Mouse (Mus musculus): ENCODE results near the gene Psmb1. TPM values are rescaled to one million over a fixed set of nuclear protein-coding genes. Genes with fewer than 3 reads are reported as not detected.

Gene Psmb1
- polyA plus RNA-seq, 1 experiment: 158 TPM

- no peak within 1 kb of the TSS; the same call in 1 of the 2 replicates for H3K27ac ChIP-seq (ENCODE audit: insufficient read depth, low read length)
- peaks cover 4% of the 10 kb centered on the region; the same call in 1 of the 2 replicates for H3K4me1 ChIP-seq (ENCODE audit: control insufficient read depth, insufficient read depth, low read length)
- peak within 1 kb of the TSS; percentile 42 for H3K4me3 ChIP-seq (ENCODE audit: insufficient read depth, low read length)
- no peak for TF ChIP-seq CTCF (IDR thresholded peaks at IDR 0.05; ENCODE audit: extremely low read depth, insufficient read depth, low read length)
- peak; percentile 72 for TF ChIP-seq POLR2A (IDR thresholded peaks at IDR 0.05; ENCODE audit: extremely low read depth, insufficient read depth, low read length)
Observed at GRCm38 (mm10) chr17:15526986-15527810, 27.6 kb upstream of the Psmb1 start, which contains the start of gene Pdcd2. TSS of gene Pdcd2 (minus strand) at chr17:15527301.

- Histone ChIP-seq H3K4me1 (ENCODE audit: control insufficient read depth, insufficient read depth, low read length) (peaks cover 4% of the 10 kb centered on the region; the same call in 1 of the 2 replicates), H3K4me3 (ENCODE audit: insufficient read depth, low read length) (peak overlapping the region; percentile 42), H3K27ac (ENCODE audit: insufficient read depth, low read length) (no peak overlapping the region)
- TF ChIP-seq CTCF (IDR thresholded peaks at IDR 0.05; ENCODE audit: extremely low read depth, insufficient read depth, low read length) (no peak), POLR2A (IDR thresholded peaks at IDR 0.05; ENCODE audit: extremely low read depth, insufficient read depth, low read length) (no peak)
Observed at GRCm38 (mm10) chr17:15526304-15526703, 26.8 kb upstream of the Psmb1 start.

- Histone ChIP-seq H3K4me1 (ENCODE audit: control insufficient read depth, insufficient read depth, low read length) (no peaks in the 10 kb centered on the region), H3K27ac (ENCODE audit: insufficient read depth, low read length) (no peak overlapping the region), H3K4me3 (ENCODE audit: insufficient read depth, low read length) (no peak overlapping the region)
- TF ChIP-seq CTCF (IDR thresholded peaks at IDR 0.05; ENCODE audit: extremely low read depth, insufficient read depth, low read length) (no peak), POLR2A (IDR thresholded peaks at IDR 0.05; ENCODE audit: extremely low read depth, insufficient read depth, low read length) (no peak)
Observed at GRCm38 (mm10) chr17:15518766-15519165, 19.2 kb upstream of the Psmb1 start.

- no peaks in the 10 kb centered on the region for H3K4me1 ChIP-seq (ENCODE audit: control insufficient read depth, insufficient read depth, low read length)
- H3K27ac ChIP-seq (ENCODE audit: insufficient read depth, low read length): no peak overlapping the region
- TF ChIP-seq CTCF (IDR thresholded peaks at IDR 0.05; ENCODE audit: extremely low read depth, insufficient read depth, low read length) (no peak), POLR2A (IDR thresholded peaks at IDR 0.05; ENCODE audit: extremely low read depth, insufficient read depth, low read length) (no peak)
- no peak overlapping the region for H3K4me3 ChIP-seq (ENCODE audit: insufficient read depth, low read length)
Observed at GRCm38 (mm10) chr17:15518186-15518585, 18.6 kb upstream of the Psmb1 start.

GRCm38 (mm10) chr17:15517776-15518175, 18.2 kb upstream of the Psmb1 start:
- no peak overlapping the region for H3K27ac ChIP-seq (ENCODE audit: insufficient read depth, low read length)
- no peaks in the 10 kb centered on the region for H3K4me1 ChIP-seq (ENCODE audit: control insufficient read depth, insufficient read depth, low read length)
- no peak overlapping the region for H3K4me3 ChIP-seq (ENCODE audit: insufficient read depth, low read length)
- TF ChIP-seq POLR2A (IDR thresholded peaks at IDR 0.05; ENCODE audit: extremely low read depth, insufficient read depth, low read length) (no peak), CTCF (IDR thresholded peaks at IDR 0.05; ENCODE audit: extremely low read depth, insufficient read depth, low read length) (no peak)

- TF ChIP-seq CTCF (IDR thresholded peaks at IDR 0.05; ENCODE audit: extremely low read depth, insufficient read depth, low read length): no peak
- TF ChIP-seq POLR2A (IDR thresholded peaks at IDR 0.05; ENCODE audit: extremely low read depth, insufficient read depth, low read length): no peak
- H3K4me1 ChIP-seq (ENCODE audit: control insufficient read depth, insufficient read depth, low read length): no peaks in the 10 kb centered on the region
- H3K4me3 ChIP-seq (ENCODE audit: insufficient read depth, low read length): no peak overlapping the region
- H3K27ac ChIP-seq (ENCODE audit: insufficient read depth, low read length): no peak overlapping the region
Observed at GRCm38 (mm10) chr17:15510694-15511093, 11.1 kb upstream of the Psmb1 start.

GRCm38 (mm10) chr17:15498753-15499113, 818 bp downstream of the Psmb1 start:
- TF ChIP-seq POLR2A (IDR thresholded peaks at IDR 0.05; ENCODE audit: extremely low read depth, insufficient read depth, low read length) (no peak), CTCF (IDR thresholded peaks at IDR 0.05; ENCODE audit: extremely low read depth, insufficient read depth, low read length) (no peak)
- H3K4me1 ChIP-seq (ENCODE audit: control insufficient read depth, insufficient read depth, low read length): peaks cover 2% of the 10 kb centered on the region
- H3K27ac ChIP-seq (ENCODE audit: insufficient read depth, low read length): no peak overlapping the region
- peak overlapping the region; percentile 94 for H3K4me3 ChIP-seq (ENCODE audit: insufficient read depth, low read length)

GRCm38 (mm10) chr17:15497882-15498752, 1.4 kb downstream of the Psmb1 start:
- peaks cover 2% of the 10 kb centered on the region for H3K4me1 ChIP-seq (ENCODE audit: control insufficient read depth, insufficient read depth, low read length)
- H3K4me3 ChIP-seq (ENCODE audit: insufficient read depth, low read length): peak overlapping the region; percentile 94
- H3K27ac ChIP-seq (ENCODE audit: insufficient read depth, low read length): peak overlapping the region; percentile 92
- TF ChIP-seq POLR2A (IDR thresholded peaks at IDR 0.05; ENCODE audit: extremely low read depth, insufficient read depth, low read length) (peak; percentile 78), CTCF (IDR thresholded peaks at IDR 0.05; ENCODE audit: extremely low read depth, insufficient read depth, low read length) (no peak)

GRCm38 (mm10) chr17:15490542-15490941, 9.0 kb downstream of the Psmb1 start:
- TF ChIP-seq CTCF (IDR thresholded peaks at IDR 0.05; ENCODE audit: extremely low read depth, insufficient read depth, low read length): no peak
- no peak for TF ChIP-seq POLR2A (IDR thresholded peaks at IDR 0.05; ENCODE audit: extremely low read depth, insufficient read depth, low read length)
- H3K4me3 ChIP-seq (ENCODE audit: insufficient read depth, low read length): no peak overlapping the region
- no peaks in the 10 kb centered on the region for H3K4me1 ChIP-seq (ENCODE audit: control insufficient read depth, insufficient read depth, low read length)
- no peak overlapping the region for H3K27ac ChIP-seq (ENCODE audit: insufficient read depth, low read length)

All from cortical plate, adult 2 months (tissue).